Mouse (Mus musculus) neural tube, embryonic 14.5 days (tissue): Measurements from ENCODE around the gene Akap6. TPM values are rescaled to one million over a fixed set of nuclear protein-coding genes. Genes with fewer than 3 reads are reported as not detected.
A peak's percentile ranks its signal among the peaks of the same experiment; 100 is the strongest.

ENCODE experiments used
- ATAC-seq: fragments of 200-750 bp; cut with Nextera tagmentation; 2 replicates; pipeline ENCODE4 v1.8.0; 2017; ENCODE audit warnings: low read depth, mild to moderate bottlenecking, moderate TSS enrichment, moderate library complexity
- H3K27ac ChIP-seq: fragments of 300-500 bp; sonication (generic); 2 replicates; pipeline ENCODE4 v1.5.1; 2014; ENCODE audit warnings: low read depth, mild to moderate bottlenecking, control low read depth, low read length, moderate library complexity, mixed read lengths
- H3K27me3 ChIP-seq: fragments of 300-500 bp; sonication (generic); 2 replicates; pipeline ENCODE4 v1.6.1; 2014; ENCODE audit warnings: low read length; ENCODE audit not compliant: control insufficient read depth, insufficient read depth
- H3K36me3 ChIP-seq: fragments of 300-500 bp; sonication (generic); 2 replicates; pipeline ENCODE4 v1.6.1; 2014; ENCODE audit warnings: low read length, mixed read lengths; ENCODE audit not compliant: control insufficient read depth, insufficient read depth
- H3K4me1 ChIP-seq: fragments of 300-500 bp; sonication (generic); 2 replicates; pipeline ENCODE4 v1.6.1; 2014; ENCODE audit warnings: low read length; ENCODE audit not compliant: control insufficient read depth, insufficient read depth
- H3K4me2 ChIP-seq: fragments of 300-500 bp; sonication (generic); 2 replicates; pipeline ENCODE4 v1.6.1; 2014; ENCODE audit warnings: mild to moderate bottlenecking, low read depth, low read length, control low read depth
- H3K4me3 ChIP-seq: fragments of 300-500 bp; sonication (generic); 2 replicates; pipeline ENCODE4 v1.5.1; 2014; ENCODE audit warnings: low read depth, low read length, control low read depth, mixed read lengths
- H3K9ac ChIP-seq: fragments of 300-500 bp; sonication (generic); replicated peaks from 2 replicates; pipeline ENCODE4 v1.6.1; 2014; ENCODE audit warnings: low read depth, mild to moderate bottlenecking, control low read depth, low read length, mixed read lengths
- H3K9me3 ChIP-seq: fragments of 300-500 bp; sonication (generic); 2 replicates; pipeline ENCODE4 v1.6.1; 2016; ENCODE audit warnings: low read length; ENCODE audit not compliant: control insufficient read depth
- WGBS: fragments of 180-500 bp; shearing (Covaris S2); extraction: QIAGEN DNeasy Blood & Tissue Kit; methylation state at CpG from one replicate; pipeline ENCODE4 v1.1.7; 2014; 5-methylcytosine and 5-hydroxymethylcytosine counted together
- polyA plus RNA-seq: library from polyadenylated mRNA; unstranded; fragments of >200 nt; fragmentation: Nextera tagmentation; extraction: Ambion mirVana; gene quantifications from 2 replicates; pipeline ENCODE4 v1.2.1, GENCODE M21; 2014

Gene Akap6
- polyA plus RNA-seq, 1 experiment from 2014 or later = 44.0 TPM

- 76% methylated on average over 11 of the region's 11 CpGs for WGBS
- no peak for ATAC-seq
- no peaks in the 10 kb centered on the region for H3K9me3 ChIP-seq
These were observed 194.6 kb downstream of the Akap6 start for GRCm38 (mm10) chr12:52893656-52894405.

GRCm38 (mm10) chr12:52895672-52896460, 196.7 kb downstream of the Akap6 start:
- Histone ChIP-seq H3K4me3 (no peak overlapping the region), H3K4me2 (no peak overlapping the region), H3K9ac (no peak overlapping the region), H3K4me1 (peaks cover 6% of the 10 kb centered on the region; the same call in 1 of the 2 replicates), H3K9me3 (no peaks in the 10 kb centered on the region), H3K27ac (no peak overlapping the region), H3K36me3 (no peaks in the 10 kb centered on the region), H3K27me3 (no peaks in the 10 kb centered on the region)
- 20% methylated on average over 4 of the region's 6 CpGs for WGBS
- peak; percentile 67; the same call in 1 of the 2 replicates for ATAC-seq

More at GRCm38 (mm10) chr12:52893656-52894405, 194.6 kb downstream of the Akap6 start:
- Histone ChIP-seq H3K4me1 (peaks cover 6% of the 10 kb centered on the region; the same call in 1 of the 2 replicates), H3K4me2 (no peak overlapping the region), H3K27ac (no peak overlapping the region), H3K27me3 (no peaks in the 10 kb centered on the region), H3K36me3 (no peaks in the 10 kb centered on the region), H3K4me3 (no peak overlapping the region), H3K9ac (no peak overlapping the region)

- Histone ChIP-seq H3K9me3 (no peaks in the 10 kb centered on the region), H3K27ac (no peak overlapping the region), H3K4me1 (peaks cover 6% of the 10 kb centered on the region; the same call in 1 of the 2 replicates), H3K4me3 (no peak overlapping the region), H3K36me3 (no peaks in the 10 kb centered on the region), H3K27me3 (no peaks in the 10 kb centered on the region), H3K4me2 (no peak overlapping the region), H3K9ac (no peak overlapping the region)
- 43% methylated on average over 3 of the region's 3 CpGs for WGBS
- no peak for ATAC-seq
These were observed 197.6 kb downstream of the Akap6 start for GRCm38 (mm10) chr12:52896785-52897184.

GRCm38 (mm10) chr12:52898130-52898529, 198.9 kb downstream of the Akap6 start:
- Histone ChIP-seq H3K4me2 (no peak overlapping the region), H3K4me3 (no peak overlapping the region), H3K9me3 (no peaks in the 10 kb centered on the region), H3K4me1 (peaks cover 6% of the 10 kb centered on the region; the same call in 1 of the 2 replicates), H3K9ac (no peak overlapping the region), H3K36me3 (no peaks in the 10 kb centered on the region), H3K27ac (no peak overlapping the region), H3K27me3 (no peaks in the 10 kb centered on the region)
- WGBS = 70% methylated on average over 10 of the region's 10 CpGs
- no peak for ATAC-seq

GRCm38 (mm10) chr12:52904046-52904445, 204.9 kb downstream of the Akap6 start:
- Histone ChIP-seq H3K27ac (no peak overlapping the region), H3K27me3 (no peaks in the 10 kb centered on the region), H3K9ac (no peak overlapping the region), H3K36me3 (no peaks in the 10 kb centered on the region), H3K4me3 (no peak overlapping the region), H3K9me3 (no peaks in the 10 kb centered on the region), H3K4me1 (no peaks in the 10 kb centered on the region), H3K4me2 (no peak overlapping the region)
- WGBS = 84% methylated on average over 5 of the region's 5 CpGs
- no peak for ATAC-seq

- no peaks in the 10 kb centered on the region for H3K4me1 ChIP-seq
- no peak overlapping the region for H3K9ac ChIP-seq
- H3K9me3 ChIP-seq = no peaks in the 10 kb centered on the region
- H3K27ac ChIP-seq = no peak overlapping the region
- no peak overlapping the region for H3K4me3 ChIP-seq
- H3K4me2 ChIP-seq = no peak overlapping the region
- no peaks in the 10 kb centered on the region for H3K27me3 ChIP-seq
- H3K36me3 ChIP-seq = no peaks in the 10 kb centered on the region
- 64% methylated on average over 13 of the region's 13 CpGs for WGBS
- ATAC-seq = no peak
These were observed 209.4 kb downstream of the Akap6 start for GRCm38 (mm10) chr12:52908448-52909066.

GRCm38 (mm10) chr12:52910345-52910744, 211.2 kb downstream of the Akap6 start:
- H3K27ac ChIP-seq = no peak overlapping the region
- peak; percentile 58 for ATAC-seq
- no peaks in the 10 kb centered on the region for H3K36me3 ChIP-seq
- WGBS = 79% methylated on average over 13 of the region's 13 CpGs
- H3K4me3 ChIP-seq = no peak overlapping the region
- H3K27me3 ChIP-seq = no peaks in the 10 kb centered on the region
- H3K4me1 ChIP-seq = no peaks in the 10 kb centered on the region
- no peak overlapping the region for H3K4me2 ChIP-seq
- H3K9me3 ChIP-seq = no peaks in the 10 kb centered on the region
- H3K9ac ChIP-seq = no peak overlapping the region

- Histone ChIP-seq H3K4me1 (no peaks in the 10 kb centered on the region), H3K36me3 (no peaks in the 10 kb centered on the region), H3K4me2 (no peak overlapping the region), H3K9me3 (no peaks in the 10 kb centered on the region), H3K27ac (no peak overlapping the region), H3K9ac (no peak overlapping the region), H3K27me3 (no peaks in the 10 kb centered on the region), H3K4me3 (no peak overlapping the region)
- ATAC-seq = 0 out of 2 replicates have a peak, but pooled peaks have one; percentile 28
- 16% methylated on average over 8 of the region's 8 CpGs for WGBS
These were observed 211.6 kb downstream of the Akap6 start for GRCm38 (mm10) chr12:52910819-52911218.
